Mouse (Mus musculus): Measurements from ENCODE around the gene Zranb3.
"Not testable (repeated sequence)": the region's sequence is repeated elsewhere in the genome, so short reads cannot be mapped to it uniquely, and the experiment has no call there.

Gene Zranb3

DNA sequence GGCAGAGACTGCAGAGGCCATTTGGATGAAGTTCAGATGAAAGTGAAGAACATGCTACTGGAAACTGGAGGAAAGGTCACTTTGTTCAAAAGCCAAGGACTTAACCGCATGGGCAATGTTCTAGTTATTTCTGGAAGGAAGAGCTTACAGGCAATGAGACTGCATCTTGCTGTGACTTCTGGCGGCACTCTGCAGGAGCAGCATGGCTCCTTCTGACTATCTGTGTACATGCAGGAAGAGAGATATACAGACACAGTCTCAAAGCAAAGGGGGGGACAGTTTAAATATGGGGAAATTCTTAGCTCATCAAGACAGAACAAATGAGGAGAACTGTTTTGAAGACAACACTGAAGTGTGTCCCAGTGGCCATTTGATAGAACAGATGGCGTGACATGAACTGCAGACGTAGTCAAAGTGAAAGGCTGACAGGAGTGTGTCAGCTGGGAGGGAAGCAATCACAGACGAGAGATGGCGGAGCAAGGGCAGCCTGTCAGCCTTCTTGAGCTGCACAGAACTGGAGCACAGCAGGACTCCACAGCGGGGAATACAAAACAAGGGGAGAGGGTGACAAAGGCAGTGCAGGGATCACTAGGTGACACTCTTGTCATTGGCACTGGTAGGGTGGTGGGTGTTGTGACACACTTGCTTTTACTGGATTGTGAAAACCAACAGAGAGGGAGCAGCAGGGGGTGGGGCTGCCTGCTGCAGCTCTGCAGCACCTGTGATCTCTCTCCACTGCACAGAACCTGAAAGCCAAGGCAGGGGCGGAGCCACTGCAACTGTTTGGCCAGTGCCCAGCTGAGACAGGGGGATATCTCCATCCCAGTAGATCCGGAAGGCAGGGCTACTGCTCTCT is 112.7 kb downstream of the Zranb3 start:
- DNase-seq (ENCODE audit: low spot score), result peak; percentile 50

DNA sequence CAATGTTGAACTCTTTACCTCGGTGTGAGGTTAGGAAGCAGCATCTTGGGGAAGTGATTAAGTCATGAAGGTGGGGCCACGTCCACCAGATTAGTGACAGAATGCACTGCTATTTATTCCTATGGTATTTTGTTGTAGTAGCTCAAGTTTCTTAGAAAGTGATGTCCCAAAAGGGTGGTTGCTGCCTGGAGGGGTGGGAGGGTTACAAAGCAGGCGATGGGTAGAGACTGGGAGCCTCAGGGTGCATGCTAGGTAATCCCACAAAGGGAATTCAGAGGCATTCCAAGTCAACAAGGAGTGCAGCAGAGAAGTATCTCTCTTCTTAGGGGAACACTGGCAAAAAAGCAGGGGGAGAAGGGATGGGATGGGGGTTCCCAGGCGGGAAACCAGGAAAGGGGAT is 113.5 kb downstream of the Zranb3 start:
- DNase-seq (ENCODE audit: low spot score), result no peak

DNA sequence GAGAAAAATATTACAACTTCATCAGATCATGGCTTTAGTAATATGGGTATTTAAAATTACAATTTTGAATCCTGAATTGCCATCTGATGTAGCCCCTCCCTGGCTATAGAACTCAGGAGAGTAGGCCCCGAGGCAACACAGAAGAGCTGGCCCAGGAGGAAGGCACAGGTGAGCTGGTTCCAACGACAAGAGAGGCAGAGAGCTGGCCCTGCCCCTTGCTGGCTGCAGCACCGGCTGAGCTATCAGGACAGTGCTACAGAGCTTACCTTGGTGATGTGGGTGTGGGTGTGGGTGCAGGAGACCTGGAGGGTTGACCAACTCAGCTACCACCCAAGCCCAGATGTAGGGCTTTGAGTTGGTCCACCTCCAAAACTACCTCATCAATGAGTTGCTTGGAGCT is 114.6 kb downstream of the Zranb3 start:
- no peak for DNase-seq (ENCODE audit: low spot score)

- DNase-seq (ENCODE audit: low spot score), result peak; percentile 40
Observed at GRCm38 (mm10) chr1:127985391-127985790, 117.5 kb downstream of the Zranb3 start.

DNA sequence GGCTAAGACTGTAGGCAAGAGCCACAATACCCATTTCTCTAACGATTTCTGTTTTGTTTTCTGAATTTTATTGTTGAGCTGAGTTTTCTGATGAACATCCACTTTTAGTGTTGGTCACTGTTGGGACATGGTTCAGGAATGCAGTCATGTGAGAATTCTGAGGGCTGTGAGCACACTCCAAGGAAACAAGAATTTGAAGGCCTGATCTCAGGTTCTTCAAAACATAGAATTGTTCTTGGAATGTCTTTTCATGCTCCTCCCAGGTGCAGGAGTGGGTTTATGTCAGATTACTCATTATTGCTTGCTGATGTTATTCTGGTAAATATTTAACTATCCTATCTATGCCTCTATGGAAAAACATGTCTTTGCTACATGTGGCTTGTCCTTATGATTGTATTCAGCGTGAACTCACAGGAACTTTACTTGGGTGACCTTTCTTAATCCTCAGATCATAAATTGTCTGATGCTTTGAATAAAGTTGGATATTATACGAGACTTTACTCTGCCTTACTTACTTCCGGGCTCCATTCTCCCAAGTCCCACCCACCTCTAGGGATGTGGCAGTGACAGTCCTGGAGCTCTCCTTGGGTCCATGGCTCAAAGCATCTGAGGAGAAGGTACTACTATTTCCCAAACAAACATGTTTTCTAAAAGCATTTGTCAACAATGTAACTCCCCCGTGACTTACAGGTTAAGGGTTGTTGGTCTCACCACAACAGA is 119.4 kb downstream of the Zranb3 start:
- DNase-seq (ENCODE audit: low spot score), result no peak

GRCm38 (mm10) chr1:127982268-127982667 is 120.6 kb downstream of the Zranb3 start:
- no peak for DNase-seq (ENCODE audit: low spot score)

DNA sequence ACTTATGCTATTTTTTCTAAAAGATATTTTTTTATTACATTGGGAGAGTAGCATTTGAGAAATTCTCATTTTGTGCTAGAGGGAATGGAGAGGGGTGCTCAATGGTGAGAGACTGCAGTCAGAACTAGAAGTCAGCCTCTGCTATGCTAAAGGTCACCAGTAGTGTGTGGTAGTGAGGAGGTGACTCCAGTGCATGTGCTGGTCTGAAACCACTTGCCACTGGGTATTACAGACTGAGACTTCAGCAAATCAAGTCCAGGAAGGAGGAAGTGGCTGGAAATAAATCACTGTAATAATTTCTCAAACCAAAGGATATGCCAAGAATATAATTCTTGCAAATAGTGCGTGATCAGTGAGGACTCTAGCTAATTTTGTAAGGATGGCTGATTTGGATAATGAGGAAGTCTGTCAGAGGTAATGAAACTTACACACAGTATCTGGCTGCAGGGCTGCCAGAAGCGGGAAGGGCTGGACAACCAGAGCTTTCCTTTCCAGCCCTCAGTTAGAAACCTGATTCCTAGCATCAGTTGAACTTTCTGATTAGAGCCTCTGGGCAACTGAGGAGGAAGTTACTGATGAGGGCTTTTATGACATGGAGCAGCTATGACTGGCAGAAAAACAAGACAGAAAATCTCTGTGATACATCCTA is 121.8 kb downstream of the Zranb3 start:
- peak; percentile 28 for DNase-seq (ENCODE audit: low spot score)

- no peak for DNase-seq (ENCODE audit: low spot score)
Observed at GRCm38 (mm10) chr1:127978125-127978524, 124.7 kb downstream of the Zranb3 start.

DNA sequence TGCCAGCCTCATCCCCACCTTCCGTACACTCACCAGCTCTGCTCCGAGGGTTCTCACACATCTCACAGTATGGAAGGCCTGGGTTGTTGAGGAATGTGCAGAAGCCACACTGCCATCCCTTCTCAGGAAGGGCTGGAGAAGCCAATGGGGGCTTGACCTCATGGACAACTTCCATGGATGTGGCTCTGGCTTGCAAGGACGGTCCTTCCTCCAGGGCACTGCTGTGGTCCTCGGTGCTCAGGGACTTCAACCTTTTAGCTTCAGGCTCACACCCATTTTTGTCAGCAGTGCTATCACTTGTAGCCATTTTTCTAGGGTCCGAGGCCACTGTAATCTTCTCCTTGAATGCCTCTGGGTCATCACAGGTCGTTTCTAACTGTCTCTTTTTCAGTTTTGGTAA is 126.7 kb downstream of the Zranb3 start:
- no peak for DNase-seq (ENCODE audit: low spot score)

DNA sequence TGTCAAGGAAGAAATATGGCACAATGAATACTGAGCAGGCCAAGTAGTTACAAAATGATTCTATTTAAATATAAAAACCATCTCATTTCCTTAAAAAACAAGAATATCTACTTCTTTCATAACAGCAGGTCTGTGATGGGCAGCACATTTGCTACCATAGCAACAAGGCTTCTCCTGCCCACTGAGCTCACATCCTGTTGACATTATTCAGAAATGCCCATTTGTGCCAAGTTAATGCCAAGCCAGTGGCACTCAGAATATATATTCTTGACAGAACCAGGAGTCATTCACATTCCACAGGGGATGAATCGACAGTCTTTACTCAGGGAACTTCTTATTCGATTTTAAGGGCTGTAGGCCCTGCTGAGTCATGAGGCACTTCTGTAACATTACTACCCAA is 127.2 kb downstream of the Zranb3 start:
- DNase-seq (ENCODE audit: low spot score), result no peak

- DNase-seq (ENCODE audit: low spot score), result no peak
Observed at GRCm38 (mm10) chr1:127974082-127974481, 128.8 kb downstream of the Zranb3 start.

- DNase-seq (ENCODE audit: low spot score), result no peak
Observed at GRCm38 (mm10) chr1:127970870-127971269, 132.0 kb downstream of the Zranb3 start.

- no peak for DNase-seq (ENCODE audit: low spot score)
Observed at GRCm38 (mm10) chr1:127963326-127963725, 139.5 kb downstream of the Zranb3 start.

GRCm38 (mm10) chr1:127961140-127961539 is 141.7 kb downstream of the Zranb3 start:
- DNase-seq (ENCODE audit: low spot score), result no peak

GRCm38 (mm10) chr1:127959312-127959718 is 143.5 kb downstream of the Zranb3 start:
- DNase-seq (ENCODE audit: low spot score), result no peak

DNA sequence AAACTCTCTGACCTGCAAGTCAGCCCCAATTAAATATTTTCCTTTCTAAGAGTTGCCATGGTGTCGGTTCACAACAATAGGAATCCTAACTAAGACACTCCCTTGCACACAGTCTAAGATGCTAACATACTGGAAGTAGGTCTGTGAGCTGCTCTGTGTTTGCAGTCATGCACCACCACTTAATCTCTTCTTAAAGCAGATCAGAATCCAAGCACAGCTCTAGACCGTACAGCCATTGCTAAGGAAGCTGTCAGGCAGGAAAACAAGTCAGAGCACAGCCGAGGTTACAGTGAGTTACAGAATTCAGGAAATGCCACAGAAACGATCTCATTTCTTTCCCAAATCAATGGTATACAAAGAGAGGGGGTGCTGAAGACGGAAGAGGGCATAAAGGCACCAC is 144.0 kb downstream of the Zranb3 start:
- DNase-seq (ENCODE audit: low spot score), result no peak

GRCm38 (mm10) chr1:127956524-127956923 is 146.3 kb downstream of the Zranb3 start:
- no peak for DNase-seq (ENCODE audit: low spot score)

GRCm38 (mm10) chr1:127954800-127955199 is 148.0 kb downstream of the Zranb3 start:
- DNase-seq (ENCODE audit: low spot score), result no peak

DNA sequence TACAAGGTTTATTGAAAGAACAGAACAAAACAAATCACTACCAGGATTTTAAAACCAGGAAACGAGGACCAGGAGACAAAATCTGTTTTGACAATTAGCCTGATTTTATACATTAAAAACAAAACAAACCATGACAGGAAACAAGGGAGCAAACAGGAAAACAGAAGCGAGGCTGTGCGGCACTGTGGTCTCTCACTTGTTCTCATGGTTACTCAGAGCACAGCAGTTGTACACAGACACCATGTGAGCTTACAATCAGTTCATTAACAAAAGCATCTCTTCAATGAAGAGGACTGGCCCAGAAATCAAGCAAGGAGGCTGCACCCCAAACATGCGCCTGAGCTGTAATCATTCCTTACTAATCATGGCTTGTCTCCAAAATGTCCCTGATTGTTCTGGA is 148.6 kb downstream of the Zranb3 start:
- not testable (repeated sequence) for DNase-seq (ENCODE audit: low spot score)

DNA sequence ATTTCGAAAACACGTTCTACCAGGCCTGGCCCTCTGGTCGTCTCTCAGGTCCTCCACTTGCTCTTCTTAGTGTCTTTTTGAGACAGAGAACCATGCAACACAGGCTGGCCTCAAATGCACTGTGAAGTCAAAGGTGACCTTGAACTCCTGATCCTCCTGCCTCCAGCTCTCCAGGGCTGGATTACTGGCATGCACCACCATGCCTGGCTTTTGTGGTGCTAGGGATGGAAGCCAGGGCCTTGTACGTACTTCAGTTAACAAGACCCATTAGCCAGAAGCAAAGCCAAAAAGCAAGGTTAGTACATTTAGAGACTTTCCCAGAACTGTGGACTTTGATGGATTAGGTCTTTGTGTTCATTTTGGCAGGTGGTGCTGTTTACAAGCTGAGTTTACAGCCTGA is 150.6 kb downstream of the Zranb3 start:
- DNase-seq (ENCODE audit: low spot score), result no peak

DNA sequence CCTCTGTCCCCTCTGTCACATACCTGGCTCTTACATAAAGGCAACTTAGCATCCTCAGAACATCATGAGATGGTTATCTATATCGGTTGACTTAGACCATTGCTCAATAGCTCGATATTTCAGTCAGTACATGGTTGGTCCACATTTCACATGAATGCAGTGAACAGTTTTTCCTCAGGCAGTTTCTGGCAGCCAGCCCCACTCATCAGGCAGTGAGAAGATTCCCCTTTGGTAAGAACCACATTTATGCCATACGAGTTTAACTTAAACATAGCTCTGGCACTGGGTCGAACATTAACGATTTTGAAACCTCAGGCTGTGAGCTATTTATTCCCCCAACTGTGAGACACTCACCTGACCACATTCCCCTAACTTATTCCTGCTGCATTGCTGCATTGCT is 154.1 kb downstream of the Zranb3 start:
- no peak for DNase-seq (ENCODE audit: low spot score)

GRCm38 (mm10) chr1:127946615-127947249 is 156.1 kb downstream of the Zranb3 start:
- no peak for DNase-seq (ENCODE audit: low spot score)

Data from retina, embryonic 14.5 days (tissue).